Comparison of ENCODE assay signal across 28 mouse cellular contexts in the genomic region with DNA sequence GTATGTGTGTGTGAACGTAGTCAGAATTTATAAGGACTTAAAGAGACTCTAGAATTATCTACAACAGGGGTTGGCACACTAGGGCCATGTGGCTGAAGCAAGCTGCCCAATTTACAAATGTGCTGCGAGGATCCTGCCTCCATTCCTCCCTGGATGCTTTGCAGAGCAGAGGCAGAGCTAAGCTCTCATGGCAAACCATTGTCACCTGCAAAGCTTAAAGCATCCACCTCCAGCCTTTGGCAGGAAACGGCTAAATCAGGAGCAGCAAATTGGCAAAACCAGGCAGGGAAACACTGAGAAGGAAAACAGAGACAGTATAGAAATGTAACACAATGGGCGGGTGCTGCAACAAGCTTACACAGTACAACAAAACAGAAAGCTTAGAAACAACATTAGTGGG.
DNase-seq lines count a peak whose midpoint lies in the region; ATAC-seq and TF ChIP-seq lines count a peak whose summit lies in the region.
"Had no signal": no experiment of that assay in that cellular context is flagged by ENCODE, and none has a peak within 500 bp of the region (broad histone marks: within the 10 kb centered on the region; RNA-seq: fewer than 3 reads in every experiment).

No protein-coding gene starts in this region.

- no peak overlapping the region for H3K4me2 ChIP-seq in midbrain, embryonic 11.5 days
- no peak overlapping the region for H3K4me2 ChIP-seq in midbrain, postnatal 0 days (ENCODE audit: low read depth, low read length, poor library complexity, severe bottlenecking)
- H3K4me2 ChIP-seq: embryonic facial prominence, embryonic 13.5 days; embryonic facial prominence, embryonic 15.5 days; forebrain, embryonic 12.5 days had no signal

- no peaks in the 10 kb centered on the region for H3K9me3 ChIP-seq in midbrain, embryonic 11.5 days (ENCODE audit: control insufficient read depth, low read length)
- no peaks in the 10 kb centered on the region for H3K9me3 ChIP-seq in midbrain, postnatal 0 days (ENCODE audit: low read length)
- H3K9me3 ChIP-seq: embryonic facial prominence, embryonic 13.5 days; embryonic facial prominence, embryonic 15.5 days; forebrain, embryonic 10.5 days; forebrain, embryonic 12.5 days had no signal

- ATAC-seq in midbrain, embryonic 11.5 days (ENCODE audit: low FRiP score) = no peak
- no peak for ATAC-seq in midbrain, postnatal 0 days (ENCODE audit: low FRiP score)
- ATAC-seq: activated CD4-positive, CD25-positive, alpha-beta regulatory T cell, adult 4 months; CD4-positive, CD25-positive, alpha-beta regulatory T cell, adult 4 months; forebrain, embryonic 14.5 days; forebrain, embryonic 16.5 days; Patski had no signal

- WGBS in cerebellum, adult 2 months = 31% methylated on average over 4 of the region's 4 CpGs
- WGBS in midbrain, embryonic 11.5 days = 87% methylated on average over 4 of the region's 4 CpGs
- 75% methylated on average over 4 of the region's 4 CpGs for WGBS in midbrain, postnatal 0 days

- peaks cover 4% of the 10 kb centered on the region; the same call in 1 of the 2 replicates for H3K36me3 ChIP-seq in midbrain, embryonic 11.5 days (ENCODE audit: control insufficient read depth, insufficient read depth, low read length)
- H3K36me3 ChIP-seq in midbrain, postnatal 0 days (ENCODE audit: insufficient read depth, low read length) = peaks cover 10% of the 10 kb centered on the region
- H3K36me3 ChIP-seq: embryonic facial prominence, embryonic 13.5 days; embryonic facial prominence, embryonic 15.5 days; G1E had no signal

- TF ChIP-seq CTCF in cerebellum, adult 2 months (IDR thresholded peaks at IDR 0.05; ENCODE audit: borderline replicate concordance, insufficient read depth, low read depth, low read length) = no peak
- no peak for TF ChIP-seq CTCF in midbrain, postnatal 0 days (IDR thresholded peaks at IDR 0.05)

- TF ChIP-seq POLR2A in cerebellum, adult 2 months (IDR thresholded peaks at IDR 0.05; ENCODE audit: borderline replicate concordance, insufficient read depth, low read length) = no peak

- H3K9ac ChIP-seq in midbrain, embryonic 11.5 days (ENCODE audit: low read length) = no peak overlapping the region
- no peak overlapping the region for H3K9ac ChIP-seq in midbrain, postnatal 0 days (replicated peaks; ENCODE audit: low read length, poor library complexity, severe bottlenecking)
- H3K9ac ChIP-seq: embryonic facial prominence, embryonic 13.5 days; embryonic facial prominence, embryonic 15.5 days; forebrain, embryonic 12.5 days had no signal

- peaks cover 39% of the 10 kb centered on the region for H3K4me1 ChIP-seq in cerebellum, adult 2 months (ENCODE audit: control insufficient read depth, insufficient read depth, low read length)
- H3K4me1 ChIP-seq in midbrain, embryonic 11.5 days (ENCODE audit: control insufficient read depth, insufficient read depth, low read length) = no peaks in the 10 kb centered on the region
- H3K4me1 ChIP-seq in midbrain, postnatal 0 days (ENCODE audit: insufficient read depth, low read length) = no peaks in the 10 kb centered on the region
- H3K4me1 ChIP-seq: embryonic facial prominence, embryonic 15.5 days; forebrain, embryonic 10.5 days; forebrain, embryonic 12.5 days had no signal

- no peak for DNase-seq in cerebellum, adult 2 months
- no peak for DNase-seq in cerebellum, postnatal 14 days
- peak; percentile 54 for DNase-seq in midbrain, embryonic 11.5 days (ENCODE audit: low spot score, missing footprints)
- DNase-seq in midbrain, postnatal 0 days (ENCODE audit: low spot score) = no peak
- DNase-seq in brain, adult 2 months (ENCODE audit: low read depth, low spot score) = peak; percentile 60
- no peak for DNase-seq in testis, postnatal 14 days (ENCODE audit: low spot score)
- DNase-seq: adrenal gland, adult 8-10 months; adrenal gland, postnatal 14 days; adrenal gland, postnatal 36 days; B cell, adult 2 months; cerebellum, adult 11 months; cerebellum, adult 18-20 months; cerebellum, adult 9-10 months; cerebellum, postnatal 10 days; cerebellum, postnatal 36 days; embryo, embryonic 11 days had no signal

- no peak overlapping the region for H3K4me3 ChIP-seq in cerebellum, adult 2 months (replicated peaks; ENCODE audit: insufficient read depth, low read depth, low read length)
- no peak overlapping the region for H3K4me3 ChIP-seq in midbrain, embryonic 11.5 days (ENCODE audit: low read depth, low read length)
- H3K4me3 ChIP-seq in midbrain, postnatal 0 days (ENCODE audit: low read depth, low read length) = no peak overlapping the region
- H3K4me3 ChIP-seq: embryonic facial prominence, embryonic 13.5 days; embryonic facial prominence, embryonic 15.5 days; erythroblast, embryonic 14.5 days; forebrain, embryonic 10.5 days; forebrain, embryonic 12.5 days had no signal

- H3K27me3 ChIP-seq in cerebellum, adult 2 months (ENCODE audit: control insufficient read depth, insufficient read depth, low read length) = no peaks in the 10 kb centered on the region
- no peaks in the 10 kb centered on the region for H3K27me3 ChIP-seq in midbrain, embryonic 11.5 days (ENCODE audit: control insufficient read depth, insufficient read depth, low read length)
- no peaks in the 10 kb centered on the region for H3K27me3 ChIP-seq in midbrain, postnatal 0 days (ENCODE audit: insufficient read depth, low read length)
- H3K27me3 ChIP-seq: CH12.LX; embryonic facial prominence, embryonic 13.5 days; embryonic facial prominence, embryonic 15.5 days; forebrain, embryonic 12.5 days; Patski had no signal

- peak overlapping the region; percentile 61; the same call in 1 of the 2 replicates for H3K27ac ChIP-seq in cerebellum, adult 2 months (ENCODE audit: insufficient read depth, low read length)
- H3K27ac ChIP-seq in midbrain, embryonic 11.5 days (ENCODE audit: low read depth, low read length) = no peak overlapping the region
- H3K27ac ChIP-seq in midbrain, postnatal 0 days (ENCODE audit: low read depth, low read length) = no peak overlapping the region
- H3K27ac ChIP-seq: embryonic facial prominence, embryonic 13.5 days; embryonic facial prominence, embryonic 15.5 days; forebrain, embryonic 10.5 days; forebrain, embryonic 12.5 days had no signal

Comparison
In these comparisons a context has a peak if more than half of its experiments do, and no peak if none do; other contexts are left out.
1. DNase-seq: peak in midbrain, embryonic 11.5 days (single experiment) and brain, adult 2 months (single experiment); none in cerebellum, adult 2 months (0 of 2), cerebellum, postnatal 14 days (0 of 2), midbrain, postnatal 0 days (single experiment) and testis, postnatal 14 days (single experiment).